Mouse (Mus musculus) cerebellum, postnatal 14 days (tissue): ENCODE measurements around the gene Cxcr5.

ENCODE experiments used
- DNase-seq, 2 experiments: peaks; one replicate each; pipeline ENCODE4 v3.0.0; 2021; ENCODE audit warnings: mixed read lengths in 2 of 2

Cxcr5 gene

GRCm38 (mm10) chr9:44508721-44509486 lies 52.8 kb downstream of the Cxcr5 start:
- DNase-seq = peak; percentile 36 to 46

GRCm38 (mm10) chr9:44508124-44508619 lies 53.5 kb downstream of the Cxcr5 start:
- peak in 1 of 2 experiments; percentile 36 for DNase-seq

- DNase-seq = no peak
Observed at GRCm38 (mm10) chr9:44507345-44507744, 54.3 kb downstream of the Cxcr5 start.

GRCm38 (mm10) chr9:44506566-44506965 lies 55.1 kb downstream of the Cxcr5 start:
- DNase-seq = no peak

GRCm38 (mm10) chr9:44505824-44506467 lies 55.7 kb downstream of the Cxcr5 start:
- peak; percentile 31 to 55 for DNase-seq

GRCm38 (mm10) chr9:44504893-44505823 lies 56.5 kb downstream of the Cxcr5 start:
- DNase-seq = peak; percentile 57 to 65

GRCm38 (mm10) chr9:44502006-44502405 lies 59.7 kb downstream of the Cxcr5 start:
- peak; percentile 95 for DNase-seq

DNA sequence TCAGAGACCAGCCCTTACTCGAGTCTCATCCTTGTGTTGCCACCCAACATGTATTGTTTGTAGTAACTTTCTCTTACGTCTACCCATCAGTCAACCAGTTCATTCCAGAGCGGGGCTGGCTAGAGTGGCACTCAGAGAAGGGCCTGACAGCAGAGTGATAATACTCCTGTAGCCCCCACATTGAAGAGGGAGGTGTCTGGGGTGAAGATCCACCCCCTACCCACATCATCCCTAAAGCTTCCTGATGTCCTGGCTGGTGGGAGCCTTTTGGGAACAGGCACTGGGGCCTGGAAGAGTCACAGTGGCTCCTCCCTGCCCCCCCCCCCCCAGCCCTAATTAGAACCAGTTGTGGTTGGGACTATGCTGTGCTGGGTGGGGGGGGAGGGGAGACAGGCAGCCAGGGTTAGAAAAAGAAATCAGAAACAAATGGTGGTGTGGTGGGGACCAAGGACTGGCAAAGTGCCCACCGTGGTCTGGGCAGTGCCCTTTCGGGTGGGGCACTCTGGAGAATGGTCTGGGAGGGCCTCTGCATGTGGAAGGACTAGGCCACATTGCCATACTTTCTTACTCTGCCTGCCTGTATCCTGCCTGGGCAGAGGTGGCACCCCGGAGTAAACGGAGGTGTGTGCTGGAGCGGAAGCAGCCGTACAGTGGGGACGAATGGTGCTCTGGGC lies 60.3 kb downstream of the Cxcr5 start:
- DNase-seq = peak; percentile 11 to 54

DNA sequence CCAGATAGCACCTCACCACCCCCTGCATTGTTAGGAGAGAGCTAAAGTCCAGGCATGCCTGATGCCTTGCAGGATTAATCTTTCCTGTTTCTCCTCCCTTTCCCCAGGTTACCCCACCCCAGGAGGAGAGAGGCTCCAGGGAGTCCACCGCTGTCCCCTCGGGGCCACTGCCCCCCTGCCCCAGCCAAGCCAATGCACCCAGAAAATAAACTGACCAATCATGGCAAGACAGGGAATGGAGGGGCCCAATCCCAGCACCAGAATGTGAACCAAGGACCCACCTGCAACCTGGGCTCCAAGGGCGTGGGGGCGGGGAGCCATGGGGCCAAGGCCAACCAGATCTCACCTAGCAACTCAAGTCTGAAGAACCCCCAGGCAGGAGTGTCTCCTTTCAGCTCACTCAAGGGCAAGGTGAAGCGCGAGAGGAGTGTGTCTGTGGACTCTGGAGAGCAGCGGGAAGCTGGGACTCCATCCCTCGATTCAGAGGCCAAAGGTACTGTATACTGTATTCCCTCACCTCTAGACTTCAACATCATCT lies 61.0 kb downstream of the Cxcr5 start:
- peak in 1 of 2 experiments; percentile 18 for DNase-seq

DNA sequence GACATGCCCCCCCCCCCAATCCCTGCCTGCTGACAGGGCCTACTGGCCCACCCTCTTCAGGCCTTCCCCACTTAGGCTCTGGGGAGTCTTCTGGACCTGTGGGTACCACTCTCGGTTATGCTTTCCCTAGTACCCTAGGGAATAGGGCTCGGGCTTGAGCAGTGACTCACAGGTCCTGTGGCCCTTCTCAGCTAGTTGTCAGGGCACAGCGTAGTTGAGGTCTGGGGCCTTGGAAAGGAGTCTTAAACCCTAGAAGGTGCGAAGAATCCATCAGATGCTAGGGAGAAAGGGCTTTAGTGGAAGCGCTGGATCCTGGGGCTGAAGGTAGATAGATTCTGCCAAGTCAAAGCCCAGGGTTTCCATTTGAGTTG lies 61.5 kb downstream of the Cxcr5 start:
- DNase-seq = no peak

DNA sequence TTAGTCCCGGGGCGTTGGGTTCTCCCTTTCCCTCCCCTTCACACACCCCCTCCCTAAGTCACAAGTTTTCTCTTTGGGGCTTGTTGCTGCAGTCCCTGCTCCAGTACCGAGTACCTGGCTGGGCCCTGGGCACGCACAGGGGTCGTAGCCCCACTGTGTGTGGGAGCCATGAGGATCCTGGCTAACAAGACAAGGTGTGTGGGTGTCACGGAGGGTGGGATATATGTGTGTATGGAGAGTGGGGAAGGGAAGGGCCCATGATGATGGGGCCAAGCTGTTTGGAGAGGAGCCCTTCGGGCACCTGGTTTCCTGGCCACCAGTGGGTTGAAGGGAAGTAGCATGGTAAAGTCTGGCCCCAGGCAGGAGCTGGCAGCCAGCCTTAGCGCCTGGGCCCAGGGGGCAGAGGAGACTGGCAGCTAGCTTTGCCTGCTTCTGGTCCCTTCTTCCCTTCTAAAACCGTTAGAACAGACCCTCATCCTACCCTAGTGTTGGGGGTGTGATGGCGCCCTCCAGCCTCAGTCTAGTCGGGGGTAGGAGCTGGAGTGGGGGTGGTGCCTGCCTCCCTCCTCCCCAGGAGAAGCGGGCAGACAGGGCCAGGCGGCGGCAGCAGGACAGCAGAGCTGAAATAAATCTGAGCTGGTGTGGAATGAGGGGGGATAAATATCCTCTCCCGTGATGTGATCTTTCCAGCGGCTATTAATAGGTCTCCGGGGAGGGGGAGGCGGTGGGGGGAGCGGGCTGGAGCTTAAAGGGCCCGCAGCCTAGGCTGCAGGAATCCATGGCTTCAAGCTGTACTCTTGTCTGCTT lies 62.1 kb downstream of the Cxcr5 start:
- peak; percentile 73 to 79 for DNase-seq

- DNase-seq = peak; percentile 61 to 67
Observed at GRCm38 (mm10) chr9:44498421-44499355, 63.0 kb downstream of the Cxcr5 start.

DNA sequence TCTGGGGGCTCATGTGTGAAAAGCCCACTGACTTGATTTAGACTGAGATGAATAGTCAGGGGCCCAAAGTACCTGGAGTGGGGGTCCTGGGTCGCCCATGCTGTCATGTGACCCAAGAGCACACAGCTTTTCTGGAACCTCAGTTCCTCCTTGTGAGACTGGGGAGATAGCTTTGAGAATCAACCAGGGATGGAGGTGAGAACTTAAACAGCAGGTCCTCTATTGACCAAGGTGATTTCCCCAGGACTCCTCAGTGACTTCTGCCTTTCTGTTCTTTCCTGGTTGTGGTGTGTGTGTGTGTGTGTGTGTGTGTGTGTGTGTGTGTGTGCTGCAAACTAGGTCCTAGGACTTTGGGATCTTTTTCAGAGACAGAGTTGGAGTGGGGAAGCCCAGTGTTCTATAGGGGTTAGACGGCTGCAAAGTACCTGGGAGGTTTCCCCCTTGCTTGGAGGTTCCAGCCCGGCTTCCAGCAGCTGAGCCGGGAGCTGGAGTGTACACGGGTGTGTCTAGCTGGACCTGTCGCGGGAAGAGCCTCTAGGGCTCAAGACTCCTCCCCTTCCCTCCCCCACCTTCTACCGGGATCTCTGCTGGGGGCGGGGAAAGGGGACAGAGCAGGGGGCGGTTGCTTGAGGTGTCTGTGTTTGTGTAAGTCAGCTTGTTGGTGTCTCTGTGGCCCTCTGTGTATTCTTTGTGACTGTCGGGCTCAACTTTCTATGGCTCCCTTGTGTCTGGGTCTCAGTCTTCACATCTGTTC lies 63.9 kb downstream of the Cxcr5 start:
- peak in 1 of 2 experiments; percentile 14 for DNase-seq

DNA sequence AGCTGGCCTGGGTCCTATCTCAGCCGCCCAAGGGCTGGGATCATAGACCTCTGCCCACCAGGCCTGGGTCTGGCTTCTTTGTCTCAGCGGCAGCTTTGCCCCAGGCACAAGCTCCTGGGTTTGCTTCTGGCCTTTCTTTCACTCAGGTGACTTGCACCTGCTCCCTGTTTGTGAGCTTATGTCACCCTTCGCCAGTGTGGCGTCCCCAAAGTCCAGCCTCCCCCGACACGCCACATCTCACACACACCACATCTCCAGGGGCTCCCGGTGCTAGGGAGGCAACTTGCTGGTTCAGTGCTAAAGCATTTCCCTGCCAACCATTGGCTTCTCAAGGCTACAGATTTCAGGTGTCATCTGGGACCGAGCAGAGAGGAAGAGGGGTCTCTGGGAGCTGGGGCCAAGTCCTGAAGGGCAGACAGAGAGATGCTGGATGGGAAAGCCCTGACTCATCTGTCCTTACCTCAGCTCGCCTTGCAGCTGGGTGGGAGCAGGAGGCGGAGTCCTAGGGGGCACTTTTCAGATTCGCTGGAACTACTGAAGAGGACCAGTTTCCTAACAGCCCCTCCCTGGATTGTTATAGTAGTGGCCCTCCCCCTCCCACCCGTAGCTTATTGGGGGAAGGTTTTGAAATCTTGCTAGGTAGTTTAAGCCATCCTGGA lies 64.7 kb downstream of the Cxcr5 start:
- no peak for DNase-seq

- DNase-seq = peak in 1 of 2 experiments; percentile 4
Observed at GRCm38 (mm10) chr9:44495810-44496344, 65.8 kb downstream of the Cxcr5 start.

- DNase-seq = peak; percentile 41 to 51
Observed at GRCm38 (mm10) chr9:44494863-44495809, 66.5 kb downstream of the Cxcr5 start.

DNA sequence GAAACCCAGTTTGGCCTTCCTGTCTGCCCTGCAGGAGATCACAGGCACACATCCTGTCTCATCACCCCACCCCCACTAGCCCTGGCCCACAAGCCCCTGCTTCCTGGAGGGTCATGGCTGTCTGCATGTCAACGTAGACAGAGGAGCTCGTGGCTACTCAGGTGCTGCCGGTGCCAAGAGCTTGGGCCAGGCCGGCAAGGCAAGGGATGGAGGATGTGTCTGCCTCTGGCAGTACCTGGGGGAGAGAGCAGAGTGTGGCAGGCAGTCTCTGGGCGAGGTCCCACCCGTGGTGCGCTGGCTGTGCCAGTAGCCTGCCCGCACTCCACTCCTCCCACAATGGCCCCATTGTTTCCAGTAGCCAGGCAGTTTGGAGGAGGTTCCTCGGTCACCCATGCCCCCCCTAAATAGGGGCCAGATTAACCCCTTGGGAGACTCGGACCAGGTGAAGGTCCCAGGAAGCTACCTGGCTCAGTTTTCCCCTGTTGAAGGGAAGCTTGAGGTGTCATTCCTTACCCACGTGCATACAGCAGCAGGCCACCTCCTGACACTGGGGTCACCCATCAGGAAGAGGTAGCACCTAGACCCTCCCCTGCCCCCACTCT lies 67.3 kb downstream of the Cxcr5 start:
- peak; percentile 48 to 50 for DNase-seq
